Mouse (Mus musculus): Measurements from ENCODE around the gene Smoc1. TPM values are rescaled to one million over a fixed set of nuclear protein-coding genes. Genes with fewer than 3 reads are reported as not detected.

Gene Smoc1
- polyA plus RNA-seq, 2 experiments from 2014 or later = 0.51 to 0.61 TPM

DNA sequence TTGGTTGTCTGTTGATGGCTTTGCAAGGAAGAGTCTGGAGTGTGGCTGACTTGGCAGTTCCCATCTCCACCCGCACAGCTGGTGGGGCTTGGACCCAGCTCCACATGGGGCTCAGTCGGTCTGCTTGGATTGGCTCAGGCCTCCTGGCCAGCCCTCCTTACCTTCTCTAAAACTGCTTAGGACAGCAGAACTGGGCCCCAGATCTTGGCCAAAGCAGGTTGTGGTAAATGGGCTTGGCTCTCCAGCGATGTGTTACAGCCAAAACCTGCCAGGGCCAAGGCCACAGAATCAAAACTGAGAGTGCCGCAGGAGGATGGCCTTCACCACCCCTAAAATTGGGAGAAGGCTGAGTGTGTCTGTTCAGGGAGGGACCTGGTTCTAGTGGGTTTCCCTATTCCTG, 147.3 kb downstream of the Smoc1 start:
- no peak for ATAC-seq

DNA sequence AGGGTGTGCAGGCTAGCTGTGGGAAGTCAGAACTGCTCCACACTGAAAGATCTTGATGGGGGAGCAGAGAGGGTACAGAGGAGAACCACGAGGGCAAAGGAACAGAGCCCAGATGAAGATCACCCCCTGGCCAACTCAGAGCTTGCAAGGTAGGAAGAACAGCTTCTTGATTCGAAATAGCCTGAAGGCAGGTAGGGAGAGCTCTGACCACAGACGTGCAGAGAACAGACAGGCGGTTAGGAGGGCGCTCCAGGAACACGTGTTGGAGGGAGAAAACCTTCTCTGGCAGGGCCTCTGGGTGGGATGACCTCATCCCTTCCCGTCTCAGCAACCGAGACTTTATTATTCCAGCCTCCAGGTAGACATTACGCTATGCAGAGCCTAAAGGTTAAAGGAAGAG, 148.6 kb downstream of the Smoc1 start:
- ATAC-seq = no peak

DNA sequence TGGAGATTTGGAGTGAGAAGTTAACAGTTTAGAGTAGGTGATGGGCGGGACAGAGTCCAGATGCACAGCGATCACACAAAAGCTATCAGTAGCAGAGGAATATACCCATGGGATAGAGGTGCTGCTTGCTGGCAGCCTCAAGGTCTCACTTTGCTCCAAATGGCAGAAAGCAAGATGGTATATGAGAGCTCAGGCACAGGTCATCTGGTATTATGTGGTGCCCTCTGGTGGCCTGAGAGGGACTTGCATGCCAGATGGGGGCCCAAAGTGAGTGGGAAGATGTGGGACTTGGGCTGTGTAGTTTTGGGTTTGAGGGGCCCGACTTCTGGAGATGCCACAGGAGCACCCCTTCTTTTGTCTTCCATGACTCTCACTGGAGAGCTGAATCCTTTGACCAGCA, 155.5 kb downstream of the Smoc1 start:
- ATAC-seq = no peak

DNA sequence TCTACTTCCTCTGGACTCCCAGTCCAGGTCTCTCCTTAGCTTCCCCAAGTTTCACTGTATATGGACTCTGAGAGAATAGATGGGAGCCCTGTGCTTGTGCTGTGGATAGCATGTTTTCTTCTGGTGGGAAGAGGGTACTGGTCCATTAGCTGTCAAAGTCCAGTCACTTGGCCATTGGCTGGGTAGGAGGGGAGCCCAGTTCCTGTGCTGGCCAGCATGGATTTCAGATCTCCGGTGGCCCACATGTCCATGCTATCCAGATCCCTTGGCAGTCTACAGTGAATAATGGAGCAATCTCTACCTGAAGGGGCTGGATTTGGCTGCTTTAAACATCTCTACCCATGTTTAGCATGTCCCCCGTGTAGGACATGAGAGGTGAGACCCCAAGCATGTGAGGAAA, 158.4 kb downstream of the Smoc1 start:
- no peak for ATAC-seq

DNA sequence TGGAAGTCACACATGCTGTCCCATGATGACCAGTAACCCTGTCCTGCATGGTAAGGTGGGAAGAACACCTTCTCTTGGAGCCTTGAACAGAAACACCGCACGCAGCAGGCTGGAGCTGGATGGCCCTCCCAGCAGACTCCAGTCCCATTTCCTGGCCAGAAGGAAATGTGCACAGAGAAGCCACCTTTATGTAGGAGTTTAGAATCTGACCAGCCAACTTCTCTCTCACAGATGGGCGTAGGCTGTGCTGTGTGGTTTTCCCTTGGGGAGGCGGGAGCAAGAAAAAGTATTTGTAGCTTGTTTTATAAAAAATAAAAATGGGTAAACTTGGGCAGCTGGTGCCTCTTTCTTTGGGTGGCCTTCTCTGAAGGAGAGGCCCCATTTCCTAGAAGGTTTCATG, 159.5 kb downstream of the Smoc1 start:
- ATAC-seq = no peak

DNA sequence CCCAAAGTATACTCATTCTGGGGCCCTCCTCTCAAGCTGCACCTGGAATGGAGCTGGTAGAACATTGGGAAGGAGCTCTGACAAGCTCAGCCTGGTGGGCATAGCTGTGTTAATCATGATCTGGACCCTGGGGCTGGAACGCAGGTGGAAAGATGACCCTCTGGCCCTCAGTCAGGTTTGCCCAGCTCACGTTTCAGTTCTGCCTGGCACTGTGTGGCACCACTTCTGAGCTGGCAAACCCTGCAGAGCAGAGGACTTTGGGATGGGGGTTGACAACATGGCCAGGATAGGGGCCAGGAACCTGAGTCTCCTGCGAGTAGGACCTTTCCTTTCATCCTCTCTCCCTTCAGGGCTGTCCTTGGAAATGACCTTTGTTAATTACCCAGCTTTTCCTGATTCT, 160.1 kb downstream of the Smoc1 start:
- no peak for ATAC-seq

DNA sequence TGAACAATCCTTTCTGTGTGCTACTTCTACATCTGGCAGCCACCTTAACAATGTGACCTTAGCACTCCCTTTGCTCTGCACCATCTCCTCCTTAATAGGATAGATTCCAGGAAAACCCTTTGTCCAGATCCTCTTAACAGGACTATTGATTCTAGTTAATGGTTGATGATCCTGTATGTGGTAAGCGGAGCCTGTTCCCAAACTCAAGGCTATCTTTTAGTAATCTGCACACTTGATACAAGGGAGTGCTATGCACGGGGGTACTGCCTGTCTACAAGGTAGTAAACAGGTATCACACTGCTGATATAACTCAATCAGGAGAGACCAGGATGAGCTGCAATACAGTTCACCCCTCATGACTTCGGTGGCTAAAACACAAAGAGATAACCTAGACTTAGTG, 161.8 kb downstream of the Smoc1 start:
- ATAC-seq = no peak

DNA sequence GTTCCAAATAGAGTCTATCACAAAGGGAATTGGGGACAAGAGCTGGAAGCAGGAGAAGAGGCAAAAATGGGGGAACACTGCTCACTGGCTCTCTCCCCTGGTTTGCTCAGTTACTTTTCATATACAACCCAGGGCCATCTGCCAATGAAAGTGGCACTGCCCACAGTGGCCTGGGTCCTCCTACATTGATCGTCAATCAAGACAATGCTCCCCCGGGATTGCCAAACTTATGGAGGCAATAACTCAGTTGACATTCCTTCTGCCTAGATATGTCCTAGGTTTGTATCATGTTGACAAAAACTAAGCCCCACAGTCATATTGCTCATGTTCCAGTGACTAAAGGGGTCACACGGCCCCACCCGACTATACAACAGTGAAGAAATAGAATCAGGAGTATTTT, 162.4 kb downstream of the Smoc1 start:
- ATAC-seq = no peak

DNA sequence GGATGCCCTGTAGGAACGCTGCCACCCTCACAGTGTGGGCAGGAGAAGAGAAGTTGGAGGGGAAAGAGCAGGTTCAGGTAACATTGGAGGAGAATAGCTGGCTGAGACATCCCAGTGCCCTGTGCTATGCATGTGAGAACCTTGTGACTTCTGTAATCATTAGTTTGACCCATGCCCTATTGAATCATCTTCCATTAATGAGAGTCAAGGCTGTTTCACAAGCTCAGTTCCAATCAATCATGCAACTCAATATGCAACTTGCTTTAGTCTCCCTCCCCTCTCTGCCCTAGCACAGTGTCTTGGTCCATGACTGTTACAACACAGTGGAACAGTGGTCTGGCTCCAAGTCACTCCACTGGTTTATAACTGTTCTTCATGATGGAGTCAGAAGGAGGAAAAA, 163.0 kb downstream of the Smoc1 start:
- ATAC-seq = no peak

DNA sequence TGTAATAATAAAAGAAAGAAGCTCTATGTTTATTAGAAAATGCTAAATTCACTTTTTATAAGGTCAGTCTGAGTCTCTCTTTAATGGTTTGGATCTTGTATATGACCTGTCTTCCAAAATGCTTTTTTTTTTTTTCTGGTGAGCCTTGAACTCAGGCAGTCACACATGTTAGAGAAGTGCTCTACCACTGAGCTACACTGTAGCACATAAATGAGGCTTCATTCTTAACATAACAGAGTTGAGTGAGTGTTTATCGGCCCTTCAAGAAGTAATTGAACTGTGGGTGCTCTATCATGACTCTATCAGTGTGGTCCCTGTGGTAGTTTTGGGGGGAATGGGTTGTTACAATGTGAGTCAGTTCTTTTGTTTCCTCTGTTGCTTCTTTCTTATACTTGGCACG, 167.4 kb downstream of the Smoc1 start:
- no peak for ATAC-seq

DNA sequence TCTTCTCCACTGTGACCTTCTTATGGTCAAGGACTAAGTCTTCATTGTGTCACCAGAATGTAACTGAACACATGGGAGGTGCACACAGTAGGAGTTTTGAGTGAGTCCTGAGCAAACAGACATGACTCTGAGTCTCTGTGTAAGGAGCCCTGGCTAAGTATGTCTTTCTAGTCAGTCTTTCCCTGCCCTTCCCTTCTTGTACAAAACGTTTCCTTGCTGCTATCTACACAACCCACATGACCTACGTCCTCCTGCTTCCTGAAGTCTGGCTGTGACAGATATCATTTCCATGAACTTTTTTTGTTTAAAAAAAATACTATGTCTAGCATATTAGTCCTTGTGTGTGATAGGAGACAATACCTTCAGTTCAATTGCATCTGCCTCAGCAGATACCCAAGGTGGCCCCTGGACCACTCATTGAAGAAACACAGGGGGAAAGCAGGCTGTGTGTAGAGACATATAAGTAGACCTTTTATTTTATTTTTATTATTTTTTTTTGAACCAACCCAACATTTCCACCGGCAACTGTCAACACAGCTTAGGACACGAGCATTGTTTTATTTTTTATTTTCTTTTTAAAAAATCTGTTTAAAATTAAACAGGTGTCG, 171.0 kb downstream of the Smoc1 start:
- ATAC-seq = no peak

DNA sequence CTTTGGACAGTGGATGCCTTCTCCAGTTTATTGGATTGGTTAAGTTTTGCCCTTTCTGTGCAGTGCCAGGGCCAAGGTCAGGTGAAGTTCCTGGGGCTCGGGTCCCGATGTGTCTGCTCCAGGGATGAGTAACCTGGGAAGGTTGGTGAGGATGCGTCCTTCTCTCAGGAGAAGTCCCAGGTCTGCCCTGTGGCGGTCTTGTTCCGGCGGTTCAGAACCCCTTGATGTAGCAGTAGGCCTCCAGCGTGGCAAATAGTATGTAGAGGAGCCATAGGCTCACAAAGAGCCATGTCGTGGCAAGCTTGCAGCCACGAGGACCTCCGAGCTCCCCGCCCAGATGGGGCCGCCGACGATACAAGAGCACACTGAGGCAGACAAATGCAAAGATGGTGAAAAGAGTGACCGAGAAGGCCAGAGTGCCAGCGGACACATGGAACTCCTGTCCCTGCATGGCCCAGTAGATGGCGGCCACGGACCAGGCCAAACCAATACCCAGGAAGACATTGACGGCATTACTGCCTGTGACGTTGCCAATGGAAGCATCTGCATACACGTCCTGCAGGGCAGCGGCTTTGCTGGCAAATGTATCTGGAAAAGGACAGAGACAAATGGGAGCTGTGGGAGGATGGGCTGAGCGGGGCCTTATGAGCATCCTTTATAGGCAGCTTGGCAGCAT, 172.8 kb downstream of the Smoc1 start:
- no peak for ATAC-seq

DNA sequence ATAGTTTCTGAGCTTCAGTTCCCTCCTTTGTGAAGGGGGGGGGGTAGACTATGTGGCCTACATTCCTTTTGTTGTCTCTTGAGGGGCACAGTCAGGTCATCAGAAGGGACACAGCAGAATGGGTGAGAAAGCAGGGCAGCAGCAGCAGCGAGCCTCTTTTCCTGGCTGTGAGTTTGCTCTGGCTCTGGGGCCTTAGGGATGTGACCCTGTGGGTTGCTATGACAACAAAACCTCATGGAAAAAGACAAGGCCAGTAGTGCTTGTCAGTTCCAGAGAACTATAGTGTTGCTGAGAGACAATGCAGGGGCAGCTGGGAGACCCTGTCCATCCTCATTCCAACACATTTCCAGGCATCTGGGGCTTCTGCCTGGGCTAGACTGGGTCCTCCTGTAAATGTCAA, 176.6 kb downstream of the Smoc1 start:
- no peak for ATAC-seq

DNA sequence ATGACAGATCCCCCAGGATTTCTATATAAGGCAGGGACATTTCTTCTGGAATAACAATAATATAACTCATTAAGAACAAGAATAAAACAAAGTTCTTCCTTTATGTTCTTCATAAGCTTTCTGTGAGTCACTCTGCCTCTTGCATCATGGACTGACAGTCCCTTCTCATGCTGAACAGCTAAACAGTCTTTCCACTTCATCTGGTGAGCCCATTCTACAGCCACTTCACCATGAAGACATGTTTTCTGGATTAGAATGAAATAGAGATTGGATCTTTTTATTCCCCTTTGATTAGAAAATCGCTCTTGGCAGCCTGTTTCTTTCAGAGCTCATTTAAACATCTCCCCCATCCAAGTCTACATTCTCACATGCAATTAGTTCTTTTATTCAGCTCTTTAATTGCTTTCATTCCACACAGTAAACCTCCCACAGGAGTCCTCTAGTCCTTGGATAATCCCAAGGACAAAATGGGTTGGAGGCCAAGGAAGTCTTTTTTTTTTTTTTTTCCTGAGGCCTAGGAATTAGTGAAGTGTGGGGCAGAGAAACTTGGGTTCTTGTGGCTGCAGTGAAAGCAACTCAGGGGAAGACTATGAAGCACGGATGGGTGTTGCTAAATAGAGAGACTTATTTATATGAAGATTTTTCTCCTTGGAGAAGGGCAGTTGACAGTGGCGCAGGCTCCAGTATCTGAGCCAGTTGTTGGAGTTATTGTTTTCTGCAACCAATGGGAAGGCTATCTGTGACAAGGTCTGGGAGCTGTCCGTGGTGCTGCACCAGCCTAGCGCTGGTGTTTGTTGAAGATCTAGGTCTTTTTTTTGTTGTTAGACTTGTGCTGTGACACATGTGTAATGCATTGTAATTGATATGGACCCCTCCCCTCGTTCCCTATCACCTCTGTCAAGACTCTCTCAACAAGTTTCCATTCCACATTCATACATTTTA, 179.3 kb downstream of the Smoc1 start:
- ATAC-seq = no peak

DNA sequence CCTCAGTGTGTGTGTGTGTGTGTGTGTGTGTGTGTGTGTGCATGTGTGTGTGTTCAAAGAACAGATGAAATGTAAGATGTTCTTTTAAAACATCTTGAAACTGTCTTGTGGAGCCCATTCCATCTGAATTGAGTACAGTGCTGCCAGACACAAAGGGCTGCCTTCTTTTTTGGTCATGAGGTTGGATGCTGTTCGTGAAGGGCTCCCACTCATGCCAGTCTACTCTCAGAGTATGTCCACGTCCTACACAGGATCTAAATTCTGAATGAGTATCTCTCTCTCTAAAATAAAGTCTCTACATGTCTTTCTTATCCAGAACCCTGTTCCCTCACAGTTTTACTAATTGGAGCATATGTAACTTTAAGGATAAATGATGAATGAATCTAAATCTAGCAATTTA, 182.0 kb downstream of the Smoc1 start:
- ATAC-seq = no peak

DNA sequence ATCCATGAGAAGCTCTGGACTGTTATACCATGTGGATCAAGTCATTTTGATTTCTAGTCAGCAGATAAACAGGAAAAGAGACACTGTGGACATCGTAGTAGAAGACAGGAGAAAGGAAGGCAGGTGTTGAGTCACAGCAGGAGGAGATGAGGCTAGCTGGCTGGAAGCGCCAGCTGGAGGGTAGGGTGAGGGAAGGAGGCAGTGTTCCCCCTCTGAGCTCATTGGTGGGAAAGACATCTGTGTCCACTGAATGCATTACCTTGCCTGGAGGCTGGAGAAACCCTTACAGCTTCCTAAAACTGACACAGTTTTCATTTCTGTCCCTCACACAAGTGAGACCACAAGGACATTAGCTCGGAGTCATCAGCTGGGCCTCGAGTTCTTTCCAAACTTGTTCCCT, 192.7 kb downstream of the Smoc1 start:
- no peak for ATAC-seq

DNA sequence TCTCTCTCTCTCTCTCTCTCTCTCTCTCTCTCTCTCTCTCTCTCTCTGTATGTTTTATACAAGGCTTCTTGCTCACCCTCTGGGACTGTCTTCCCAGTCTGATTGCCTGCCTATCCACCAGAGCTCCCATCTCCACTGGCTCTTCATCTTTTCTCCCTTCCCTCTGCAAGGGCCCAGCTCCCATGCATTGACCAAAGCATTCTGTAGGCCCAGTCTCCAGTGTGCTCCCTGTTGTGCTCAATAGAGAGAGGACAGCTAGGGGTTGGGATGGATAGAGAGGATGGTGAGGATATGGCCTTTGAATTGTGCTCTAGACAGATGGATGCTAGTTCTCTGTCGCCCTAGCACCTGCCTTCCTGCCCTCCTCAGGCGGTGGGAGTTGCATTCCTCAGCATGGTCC, 196.7 kb downstream of the Smoc1 start:
- no peak for ATAC-seq

DNA sequence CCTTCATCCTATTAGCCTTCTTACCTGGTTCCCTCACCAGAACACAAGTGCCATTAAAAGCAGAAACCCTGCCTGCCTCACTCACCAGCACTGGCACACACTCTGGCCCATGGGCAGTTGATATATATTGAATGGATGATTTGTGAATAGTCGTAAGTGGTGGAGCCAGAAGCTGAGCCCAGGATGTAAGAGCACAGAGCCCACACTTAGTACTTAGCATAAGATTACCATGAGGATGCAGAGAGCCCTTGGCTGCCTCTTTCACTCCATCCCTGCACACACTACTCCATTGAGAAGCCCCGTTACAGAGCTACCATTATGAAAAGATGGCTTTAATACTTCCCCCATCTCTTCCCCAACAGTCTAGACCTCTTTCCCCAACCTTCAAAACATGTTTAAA, 198.2 kb downstream of the Smoc1 start:
- no peak for ATAC-seq

DNA sequence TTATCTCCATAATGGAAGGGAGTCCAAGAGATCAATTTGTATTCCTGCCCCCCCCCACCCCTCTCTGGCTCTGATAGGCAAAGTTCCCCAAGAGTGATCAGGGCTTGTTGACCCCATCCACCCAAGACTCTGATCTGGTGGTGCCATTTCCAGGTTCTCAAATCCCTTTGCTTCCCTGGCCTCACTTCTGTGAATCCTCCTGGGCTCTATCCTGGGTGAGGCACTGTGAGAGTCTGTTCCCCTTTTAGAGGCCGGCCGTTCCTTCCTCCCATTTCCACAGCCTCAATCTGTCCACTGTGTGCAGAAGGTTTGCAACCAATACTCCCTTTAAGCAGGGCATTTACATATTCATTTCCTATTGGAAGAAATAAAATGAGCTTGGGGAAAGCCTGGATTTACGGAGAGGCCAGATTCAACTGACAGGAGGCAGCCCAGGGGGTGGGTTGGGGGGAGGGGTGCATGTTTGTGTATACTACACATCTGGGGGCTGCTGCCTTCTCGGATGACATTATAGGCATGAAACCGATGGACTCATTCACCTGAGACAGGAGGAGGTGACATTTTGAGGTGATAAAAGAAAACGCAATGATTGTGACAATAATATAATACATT, 199.5 kb downstream of the Smoc1 start:
- no peak for ATAC-seq

DNA sequence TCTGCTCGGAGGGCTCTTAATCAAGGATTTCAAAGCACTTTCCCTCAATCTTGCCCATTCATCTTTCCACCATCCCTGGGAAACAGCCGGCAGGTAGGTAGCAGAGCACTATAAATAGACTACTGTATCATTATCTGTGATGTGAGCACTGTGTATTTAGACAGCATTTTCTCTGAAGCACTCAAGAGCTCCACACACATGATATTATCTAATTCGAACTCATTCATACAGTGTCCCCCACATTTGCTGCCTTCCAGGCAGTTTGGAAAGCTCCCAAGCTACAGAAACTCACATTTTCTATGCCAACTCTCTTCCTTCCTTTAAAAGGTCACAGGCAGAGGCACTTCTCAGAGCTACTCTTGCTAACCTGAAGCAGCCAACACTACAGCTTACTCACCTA, 200.0 kb downstream of the Smoc1 start:
- ATAC-seq = no peak

DNA sequence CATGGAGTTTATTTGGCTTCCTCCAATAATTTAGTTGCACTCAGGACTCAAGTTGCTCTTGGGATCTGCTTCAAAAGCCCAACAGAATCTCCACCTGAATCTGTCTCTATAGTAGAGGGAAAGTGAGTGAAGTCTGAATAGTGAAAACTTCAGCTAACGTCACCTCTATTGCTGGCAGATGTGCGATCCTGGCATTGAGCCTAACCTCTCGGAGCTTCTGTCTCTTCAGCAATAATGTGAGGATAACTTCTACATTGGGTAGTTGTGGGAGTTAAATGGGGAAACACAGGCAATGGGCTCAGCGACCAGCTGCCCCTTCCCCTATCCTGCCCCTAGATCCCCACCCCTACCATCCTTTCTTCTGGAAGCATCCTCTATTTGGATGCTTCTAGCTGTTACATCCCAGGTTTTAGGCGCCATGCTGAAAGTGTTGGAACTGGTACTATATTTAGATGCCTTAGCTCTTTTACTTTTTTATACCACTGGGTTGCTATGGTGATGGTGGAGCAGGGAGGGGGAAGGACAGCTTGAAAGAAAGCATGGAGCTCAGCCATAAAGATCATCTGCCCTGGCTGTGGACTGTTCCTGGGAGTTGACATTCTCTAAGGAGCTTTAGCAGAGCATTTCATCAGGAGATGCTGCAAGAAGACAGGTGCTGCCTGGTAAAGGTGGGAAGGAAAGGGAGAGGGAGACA, 201.3 kb downstream of the Smoc1 start:
- ATAC-seq = no peak

DNA sequence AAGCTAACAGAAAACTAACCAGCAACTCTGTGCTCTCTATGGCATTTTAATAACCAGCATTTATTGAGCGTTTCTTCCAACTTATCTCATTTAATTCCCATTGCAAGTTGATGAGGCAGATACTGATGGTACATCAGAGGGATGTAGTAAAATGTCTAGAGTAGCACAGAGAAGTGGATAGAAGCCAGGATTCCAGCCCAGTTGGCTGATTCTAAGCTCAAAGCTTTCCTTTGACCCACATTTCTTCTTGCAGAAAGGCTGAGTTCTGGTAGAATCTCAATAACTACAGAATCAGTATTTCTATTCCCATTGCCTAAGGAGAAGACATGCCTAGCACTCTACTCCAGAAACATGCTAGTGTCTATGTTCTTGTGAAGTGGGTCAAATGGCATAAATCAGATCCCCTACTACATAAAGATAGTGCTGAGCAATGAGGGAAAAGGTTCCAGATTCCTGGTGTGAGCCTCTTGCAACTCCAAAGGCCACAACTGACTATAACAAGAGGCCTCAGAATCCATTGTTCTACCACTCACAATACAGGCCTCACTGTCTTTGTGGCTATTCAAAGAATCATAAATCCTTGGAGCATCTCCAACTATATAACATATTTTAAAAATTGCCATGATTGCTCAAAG, 207.3 kb downstream of the Smoc1 start:
- ATAC-seq = no peak

Measured in CD4-positive, CD25-positive, alpha-beta regulatory T cell, adult 4 months (primary cell).